Mouse (Mus musculus) stomach, embryonic 16.5 days (tissue): ENCODE measurements around the gene Neurl1b. TPM values are rescaled to one million over a fixed set of nuclear protein-coding genes. Genes with fewer than 3 reads are reported as not detected.

Experiments
- ATAC-seq: fragments of 200-750 bp; cut with Nextera tagmentation; 2 replicates; pipeline ENCODE4 v1.8.0; 2017; ENCODE audit warnings: moderate number of reproducible peaks, moderate TSS enrichment; ENCODE audit not compliant: insufficient read depth, low FRiP score
- H3K27ac ChIP-seq: fragments of 300-500 bp; sonication (generic); 2 replicates; pipeline ENCODE4 v1.5.1; 2014; ENCODE audit warnings: low read length
- H3K27me3 ChIP-seq: fragments of 300-500 bp; sonication (generic); 2 replicates; pipeline ENCODE4 v1.6.1; 2014; ENCODE audit warnings: low read length, control low read depth, mixed read lengths; ENCODE audit not compliant: control insufficient read depth, insufficient read depth
- H3K36me3 ChIP-seq: fragments of 300-500 bp; sonication (generic); 2 replicates; pipeline ENCODE4 v1.6.1; 2014; ENCODE audit warnings: low read length; ENCODE audit not compliant: control insufficient read depth, insufficient read depth
- H3K4me1 ChIP-seq: fragments of 300-500 bp; sonication (generic); 2 replicates; pipeline ENCODE4 v1.6.1; 2014; ENCODE audit warnings: low read length, control low read depth, mixed read lengths; ENCODE audit not compliant: control insufficient read depth, insufficient read depth
- H3K4me2 ChIP-seq: fragments of 300-500 bp; sonication (generic); 2 replicates; pipeline ENCODE4 v1.6.1; 2014; ENCODE audit warnings: low read depth, low read length, mixed read lengths
- H3K4me3 ChIP-seq: fragments of 300-500 bp; sonication (generic); replicated peaks from 2 replicates; pipeline ENCODE4 v1.5.1; 2014; ENCODE audit warnings: mild to moderate bottlenecking, low read length
- H3K9ac ChIP-seq: fragments of 300-500 bp; sonication (generic); 2 replicates; pipeline ENCODE4 v1.6.1; 2014; ENCODE audit warnings: low read length
- H3K9me3 ChIP-seq: fragments of 300-500 bp; sonication (generic); replicated peaks from 2 replicates; pipeline ENCODE4 v1.6.1; 2016; ENCODE audit warnings: low read length, control low read depth; ENCODE audit not compliant: control insufficient read depth
- WGBS: fragments of 180-500 bp; shearing (Covaris S2); extraction: QIAGEN DNeasy Blood & Tissue Kit; methylation state at CpG from one replicate; pipeline ENCODE4 v1.1.7; 2014; 5-methylcytosine and 5-hydroxymethylcytosine counted together
- polyA plus RNA-seq: library from polyadenylated mRNA; unstranded; fragments of >200 nt; fragmentation: Nextera tagmentation; extraction: Ambion mirVana; gene quantifications from 2 replicates; pipeline ENCODE4 v1.2.1, GENCODE M21; 2015

The Neurl1b gene
- polyA plus RNA-seq, 1 experiment from 2014 or later = 2.9 TPM

GRCm38 (mm10) chr17:26437089-26437815 is 22.6 kb downstream of the Neurl1b start:
- WGBS = 89% methylated on average over 14 of the region's 14 CpGs
- H3K27ac ChIP-seq = no peak overlapping the region
- H3K9ac ChIP-seq = no peak overlapping the region
- no peaks in the 10 kb centered on the region for H3K9me3 ChIP-seq
- peaks cover 7% of the 10 kb centered on the region; the same call in 1 of the 2 replicates for H3K36me3 ChIP-seq
- peaks cover 18% of the 10 kb centered on the region for H3K27me3 ChIP-seq
- no peak overlapping the region for H3K4me2 ChIP-seq
- peaks cover 11% of the 10 kb centered on the region; the same call in 1 of the 2 replicates for H3K4me1 ChIP-seq
- H3K4me3 ChIP-seq = no peak overlapping the region
- ATAC-seq = no peak

- no peak for ATAC-seq
Observed at GRCm38 (mm10) chr17:26439001-26439400, 24.4 kb downstream of the Neurl1b start.

GRCm38 (mm10) chr17:26441024-26441423 is 26.4 kb downstream of the Neurl1b start:
- Histone ChIP-seq H3K27ac (no peak overlapping the region), H3K27me3 (peaks cover 18% of the 10 kb centered on the region), H3K36me3 (peaks cover 7% of the 10 kb centered on the region; the same call in 1 of the 2 replicates), H3K9me3 (no peaks in the 10 kb centered on the region), H3K9ac (no peak overlapping the region), H3K4me1 (peaks cover 7% of the 10 kb centered on the region; the same call in 1 of the 2 replicates), H3K4me2 (no peak overlapping the region), H3K4me3 (no peak overlapping the region)
- 87% methylated on average over 10 of the region's 10 CpGs for WGBS
- no peak for ATAC-seq

More at GRCm38 (mm10) chr17:26439001-26439400, 24.4 kb downstream of the Neurl1b start:
- peaks cover 18% of the 10 kb centered on the region for H3K27me3 ChIP-seq
- H3K4me2 ChIP-seq = peak overlapping the region; percentile 52
- H3K4me3 ChIP-seq = peak overlapping the region; percentile 38
- peaks cover 3% of the 10 kb centered on the region; the same call in 1 of the 2 replicates for H3K4me1 ChIP-seq
- H3K9ac ChIP-seq = peak overlapping the region; percentile 50; the same call in 1 of the 2 replicates
- H3K9me3 ChIP-seq = no peaks in the 10 kb centered on the region
- H3K27ac ChIP-seq = no peak overlapping the region
- peaks cover 7% of the 10 kb centered on the region; the same call in 1 of the 2 replicates for H3K36me3 ChIP-seq
- 20% methylated on average over 52 of the region's 52 CpGs for WGBS

GRCm38 (mm10) chr17:26442197-26442596 is 27.6 kb downstream of the Neurl1b start:
- no peak for ATAC-seq
- H3K4me3 ChIP-seq = no peak overlapping the region
- peaks cover 13% of the 10 kb centered on the region; the same call in 1 of the 2 replicates for H3K36me3 ChIP-seq
- peaks cover 18% of the 10 kb centered on the region for H3K27me3 ChIP-seq
- H3K4me2 ChIP-seq = no peak overlapping the region
- 75% methylated on average over 6 of the region's 6 CpGs for WGBS
- H3K9ac ChIP-seq = no peak overlapping the region
- H3K9me3 ChIP-seq = no peaks in the 10 kb centered on the region
- peaks cover 7% of the 10 kb centered on the region; the same call in 1 of the 2 replicates for H3K4me1 ChIP-seq
- no peak overlapping the region for H3K27ac ChIP-seq

GRCm38 (mm10) chr17:26443865-26444264 is 29.2 kb downstream of the Neurl1b start:
- WGBS = 56% methylated on average over 4 of the region's 4 CpGs
- no peak overlapping the region for H3K4me3 ChIP-seq
- no peak overlapping the region for H3K9ac ChIP-seq
- no peaks in the 10 kb centered on the region for H3K9me3 ChIP-seq
- H3K36me3 ChIP-seq = peaks cover 16% of the 10 kb centered on the region; the same call in 1 of the 2 replicates
- no peak for ATAC-seq
- H3K4me2 ChIP-seq = peak overlapping the region; percentile 9; the same call in 1 of the 2 replicates
- H3K4me1 ChIP-seq = peaks cover 4% of the 10 kb centered on the region; the same call in 1 of the 2 replicates
- H3K27ac ChIP-seq = peak overlapping the region; percentile 64
- H3K27me3 ChIP-seq = peaks cover 3% of the 10 kb centered on the region

- Histone ChIP-seq H3K4me1 (peaks cover 17% of the 10 kb centered on the region; the same call in 1 of the 2 replicates), H3K9me3 (no peaks in the 10 kb centered on the region), H3K27me3 (no peaks in the 10 kb centered on the region), H3K9ac (no peak overlapping the region), H3K36me3 (peaks cover 12% of the 10 kb centered on the region; the same call in 1 of the 2 replicates), H3K4me3 (no peak overlapping the region), H3K4me2 (no peak overlapping the region), H3K27ac (no peak overlapping the region)
- WGBS = 55% methylated on average over 3 of the region's 3 CpGs
- ATAC-seq = no peak
Observed at GRCm38 (mm10) chr17:26449472-26449871, 34.8 kb downstream of the Neurl1b start.

GRCm38 (mm10) chr17:26451651-26452295 is 37.1 kb downstream of the Neurl1b start:
- ATAC-seq = peak; percentile 58; the same call in 1 of the 2 replicates
- Histone ChIP-seq H3K36me3 (peaks cover 10% of the 10 kb centered on the region; the same call in 1 of the 2 replicates), H3K9me3 (no peaks in the 10 kb centered on the region), H3K4me2 (no peak overlapping the region), H3K4me1 (peaks cover 17% of the 10 kb centered on the region; the same call in 1 of the 2 replicates), H3K4me3 (no peak overlapping the region), H3K27ac (peak overlapping the region; percentile 7; the same call in 1 of the 2 replicates), H3K9ac (peak overlapping the region; percentile 52), H3K27me3 (no peaks in the 10 kb centered on the region)
- 39% methylated on average over 8 of the region's 8 CpGs for WGBS

- 0 out of 2 replicates have a peak, but pooled peaks have one; percentile 5 for ATAC-seq
- Histone ChIP-seq H3K36me3 (peaks cover 3% of the 10 kb centered on the region; the same call in 1 of the 2 replicates), H3K4me2 (no peak overlapping the region), H3K4me3 (no peak overlapping the region), H3K4me1 (peaks cover 17% of the 10 kb centered on the region; the same call in 1 of the 2 replicates), H3K9ac (peak overlapping the region; percentile 52; the same call in 1 of the 2 replicates), H3K27ac (peak overlapping the region; percentile 7; the same call in 1 of the 2 replicates), H3K9me3 (no peaks in the 10 kb centered on the region), H3K27me3 (no peaks in the 10 kb centered on the region)
- WGBS = 58% methylated on average over 5 of the region's 5 CpGs
Observed at GRCm38 (mm10) chr17:26452371-26452972, 37.8 kb downstream of the Neurl1b start.
